Mouse (Mus musculus) gastrocnemius, postnatal 4 days (tissue): ENCODE data around the gene Ptprs. TPM values are rescaled to one million over a fixed set of nuclear protein-coding genes. Genes with fewer than 3 reads are reported as not detected.

Source experiments
- DNase-seq, 2 experiments: peaks; one replicate each; pipeline ENCODE4 v3.0.0; 2021 to 2022; ENCODE audit warnings: low spot score in 2 of 2, mixed read lengths in 2 of 2
- microRNA-seq: library from miRNA; unstranded; fragments of <30 nt; microRNA quantifications from one replicate; pipeline ENCODE4 v1.2.0, GENCODE M21; 2021
- total RNA-seq, 2 experiments: library from RNA; stranded (reverse); gene quantifications; 2 replicates each; pipeline ENCODE4 v1.2.3; 2021

The Ptprs gene
- total RNA-seq, 2 experiments from 2014 or later, result 115 TPM

GRCm38 (mm10) chr17:56384903-56385302 is 91.4 kb downstream of the Ptprs start:
- DNase-seq, result no peak

- DNase-seq, result no peak
These were observed 93.3 kb downstream of the Ptprs start for GRCm38 (mm10) chr17:56382997-56383396.

- no peak for DNase-seq
These were observed 95.1 kb downstream of the Ptprs start for GRCm38 (mm10) chr17:56381183-56381582.

- no peak for DNase-seq
These were observed 96.0 kb downstream of the Ptprs start for GRCm38 (mm10) chr17:56380286-56380685.

- DNase-seq, result no peak
These were observed 96.9 kb downstream of the Ptprs start for GRCm38 (mm10) chr17:56379281-56379834.

GRCm38 (mm10) chr17:56374851-56375250 is 101.4 kb downstream of the Ptprs start:
- no peak for DNase-seq

GRCm38 (mm10) chr17:56373136-56374034 is 102.9 kb downstream of the Ptprs start:
- no peak for DNase-seq

GRCm38 (mm10) chr17:56372109-56372508 is 104.2 kb downstream of the Ptprs start:
- no peak for DNase-seq

GRCm38 (mm10) chr17:56371029-56371660 is 105.1 kb downstream of the Ptprs start:
- DNase-seq, result no peak

- no peak for DNase-seq
These were observed 106.2 kb downstream of the Ptprs start for GRCm38 (mm10) chr17:56370090-56370489.

GRCm38 (mm10) chr17:56368291-56368790 is 107.9 kb downstream of the Ptprs start:
- DNase-seq, result no peak

GRCm38 (mm10) chr17:56365791-56366673 is 110.3 kb downstream of the Ptprs start:
- DNase-seq, result no peak

Small RNA genes lying within 50 kb of the gene (microRNA-seq; reads per million reads assigned to microRNA genes)
- gene Mir6977, result not detected

Other genes starting within 250 kb of the Ptprs start
- gene Fem1a, start 219.7 kb downstream of the Ptprs start, total RNA-seq, result 10 to 100 TPM; 98.3 to 99.9 TPM
- 1 to 10 TPM; 8.5 to 8.9 TPM for gene Ticam1, start 199.7 kb downstream of the Ptprs start, total RNA-seq
- 10 to 100 TPM; 59.0 to 60.6 TPM for gene Plin3, start 183.6 kb downstream of the Ptprs start, total RNA-seq
- gene Arrdc5, start 176.2 kb downstream of the Ptprs start, total RNA-seq, result not detected
- 10 to 100 TPM; 39.7 to 41.6 TPM for gene Uhrf1, start 173.2 kb downstream of the Ptprs start, total RNA-seq
- gene Kdm4b, start 150.4 kb downstream of the Ptprs start, total RNA-seq, result 10 to 100 TPM; 33.3 to 35.0 TPM
- gene Znrf4, start 35.9 kb upstream of the Ptprs start, total RNA-seq, result not detected
- gene Gm20219, start 77.9 kb upstream of the Ptprs start, total RNA-seq, result 1 to 10 TPM in 1 of 2 experiments, under 1 TPM in 1; 0.83 to 1.4 TPM
- gene Safb2, start 108.1 kb upstream of the Ptprs start, total RNA-seq, result 10 to 100 TPM; 56.4 to 78.9 TPM
- 100 to 1,000 TPM in 1 of 2 experiments, 10 to 100 TPM in 1; 96.9 to 117 TPM for gene Safb, start 108.3 kb upstream of the Ptprs start, total RNA-seq
- gene 2410015M20Rik, start 133.3 kb upstream of the Ptprs start, total RNA-seq, result 100 to 1,000 TPM; 232 to 255 TPM
- 1,000 to 10,000 TPM; 1,009 to 1,061 TPM for gene Rpl36, start 136.9 kb upstream of the Ptprs start, total RNA-seq
- gene Lonp1, start 150.4 kb upstream of the Ptprs start, total RNA-seq, result 10 to 100 TPM; 58.1 to 59.2 TPM
- gene Catsperd, start 151.7 kb upstream of the Ptprs start, total RNA-seq, result not detected
- gene Ranbp3, start 196.8 kb upstream of the Ptprs start, total RNA-seq, result 10 to 100 TPM; 58.6 to 59.4 TPM
- 100 to 1,000 TPM; 358 to 365 TPM for gene Ndufa11, start 241.3 kb upstream of the Ptprs start, total RNA-seq
- gene Vmac, start 241.5 kb upstream of the Ptprs start, total RNA-seq, result 1 to 10 TPM; 7.5 to 8.0 TPM